In the genomic region with DNA sequence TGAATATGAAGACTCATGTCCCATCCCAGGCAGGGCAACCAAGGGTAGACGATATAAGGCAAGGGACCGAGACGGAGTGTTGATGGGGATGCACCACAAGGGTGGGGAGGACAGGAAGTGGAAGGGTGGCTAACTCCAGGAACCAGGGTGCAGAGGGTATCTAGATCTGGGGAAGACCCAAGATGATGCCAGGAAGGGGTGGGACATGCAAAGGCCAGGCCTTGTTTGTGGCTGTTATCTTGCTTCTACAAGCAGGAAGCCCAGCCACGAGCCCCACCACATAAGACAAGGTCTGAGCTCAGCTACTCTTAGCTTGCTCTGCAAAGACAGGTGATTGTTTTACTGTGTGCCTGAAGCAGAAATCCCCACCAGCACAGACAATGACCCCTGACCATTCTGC, we compare ENCODE assay signal across 10 mouse cellular contexts. TPM values are rescaled to one million over a fixed set of nuclear protein-coding genes. Genes with fewer than 3 reads are reported as not detected.
DNase-seq lines count a peak whose midpoint lies in the region; ATAC-seq lines count a peak whose summit lies in the region.
"Had no signal": no experiment of that assay in that cellular context is flagged by ENCODE, and none has a peak within 500 bp of the region (broad histone marks: within the 10 kb centered on the region; RNA-seq: fewer than 3 reads in every experiment).

No protein-coding gene starts in this region.

- DNase-seq in A20 (ENCODE audit: low read depth, low spot score): peak; percentile 30
- peak; percentile 75 to 82 for DNase-seq in CD8-positive naive resting alpha-beta T cell, adult 2 months (ENCODE audit: low read depth in 2 of 2, low spot score in 2 of 2)
- peak; percentile 53 for DNase-seq in liver, embryonic 13.5 days
- no peak for DNase-seq in kidney, adult 9 months
- no peak for DNase-seq in urinary bladder, adult 18-20 months (ENCODE audit: low spot score in 2 of 2)
- DNase-seq: cerebellum, adult 2 months; kidney, postnatal 25 days had no signal

- no peaks in the 10 kb centered on the region for H3K9me3 ChIP-seq in liver, embryonic 13.5 days (replicated peaks)
- no peaks in the 10 kb centered on the region for H3K9me3 ChIP-seq in hindbrain, embryonic 13.5 days

- no peaks in the 10 kb centered on the region for H3K27me3 ChIP-seq in liver, embryonic 13.5 days
- no peaks in the 10 kb centered on the region for H3K27me3 ChIP-seq in hindbrain, embryonic 13.5 days

- 0 out of 2 replicates have a peak overlapping the region, but pooled peaks have one; percentile 0 for H3K27ac ChIP-seq in liver, embryonic 13.5 days
- H3K27ac ChIP-seq in hindbrain, embryonic 13.5 days: no peak overlapping the region
- H3K27ac ChIP-seq: macrophage had no signal

- peak; percentile 78 for ATAC-seq in liver, embryonic 13.5 days (ENCODE audit: low read depth)
- peak; percentile 71 for ATAC-seq in neutrophil, adult 5-6 weeks (ENCODE audit: extremely low read depth, insufficient number of reproducible peaks, low FRiP score, poor library complexity, severe bottlenecking)
- ATAC-seq in hindbrain, embryonic 13.5 days (ENCODE audit: low FRiP score): no peak

- 26% methylated on average over 4 of the region's 4 CpGs for WGBS in liver, embryonic 13.5 days (ENCODE audit: insufficient replicate concordance)
- 86% methylated on average over 4 of the region's 4 CpGs for WGBS in hindbrain, embryonic 13.5 days

- H3K4me1 ChIP-seq in liver, embryonic 13.5 days (replicated peaks): peaks cover 37% of the 10 kb centered on the region
- H3K4me1 ChIP-seq in hindbrain, embryonic 13.5 days (replicated peaks): no peaks in the 10 kb centered on the region

- no peak overlapping the region for H3K4me2 ChIP-seq in liver, embryonic 13.5 days
- no peak overlapping the region for H3K4me2 ChIP-seq in hindbrain, embryonic 13.5 days

- H3K9ac ChIP-seq in liver, embryonic 13.5 days: no peak overlapping the region
- H3K9ac ChIP-seq in hindbrain, embryonic 13.5 days: no peak overlapping the region

- no peak overlapping the region for H3K4me3 ChIP-seq in liver, embryonic 13.5 days (replicated peaks)
- no peak overlapping the region for H3K4me3 ChIP-seq in hindbrain, embryonic 13.5 days

- no peaks in the 10 kb centered on the region for H3K36me3 ChIP-seq in liver, embryonic 13.5 days
- H3K36me3 ChIP-seq in hindbrain, embryonic 13.5 days: no peaks in the 10 kb centered on the region

RNA-seq across cellular contexts. Expression of a gene that starts 50.4 kb away (rescaled TPM):
- 7.3 and 7.8 TPM in 2 replicates for polyA plus RNA-seq in liver, embryonic 13.5 days (2015; fragmentation: Nextera tagmentation; extraction: Ambion mirVana)
- 220 and 238 TPM in 2 replicates for total RNA-seq in neutrophil, adult 5-6 weeks (2017)
- polyA plus RNA-seq in hindbrain, embryonic 13.5 days (2015; fragmentation: Nextera tagmentation; extraction: Ambion mirVana): 1.3 and 1.6 TPM in 2 replicates

Comparison
In these comparisons a context has a peak if more than half of its experiments do, and no peak if none do; other contexts are left out.
1. DNase-seq: peak in A20 (single experiment), CD8-positive naive resting alpha-beta T cell, adult 2 months (2 of 2) and liver, embryonic 13.5 days (single experiment); none in kidney, adult 9 months (single experiment) and urinary bladder, adult 18-20 months (0 of 2).